Mouse (Mus musculus) kidney, embryonic 14.5 days (tissue): ENCODE measurements around the gene Vmn2r51. TPM values are rescaled to one million over a fixed set of nuclear protein-coding genes. Genes with fewer than 3 reads are reported as not detected.
"Not testable (repeated sequence)": the region's sequence is repeated elsewhere in the genome, so short reads cannot be mapped to it uniquely, and the experiment has no call there.

Experiments used
- ATAC-seq: fragments of 200-750 bp; cut with Nextera tagmentation; 2 replicates; pipeline ENCODE4 v1.8.0; 2017; ENCODE audit warnings: moderate number of reproducible peaks, mild to moderate bottlenecking, moderate TSS enrichment, moderate library complexity; ENCODE audit not compliant: low FRiP score, low TSS enrichment
- H3K27ac ChIP-seq: fragments of 300-500 bp; sonication (generic); 2 replicates; pipeline ENCODE4 v1.5.1; 2014; ENCODE audit warnings: low read depth, mild to moderate bottlenecking, low read length, moderate library complexity, mixed read lengths
- H3K27me3 ChIP-seq: fragments of 300-500 bp; sonication (generic); 2 replicates; pipeline ENCODE4 v1.6.1; 2014; ENCODE audit warnings: mild to moderate bottlenecking, low read length; ENCODE audit not compliant: control insufficient read depth, insufficient read depth
- H3K36me3 ChIP-seq: fragments of 300-500 bp; sonication (generic); 2 replicates; pipeline ENCODE4 v1.6.1; 2014; ENCODE audit warnings: low read length, mixed read lengths; ENCODE audit not compliant: control insufficient read depth, insufficient read depth
- H3K4me1 ChIP-seq: fragments of 300-500 bp; sonication (generic); 2 replicates; pipeline ENCODE4 v1.6.1; 2014; ENCODE audit warnings: low read length, mixed read lengths; ENCODE audit not compliant: control insufficient read depth, insufficient read depth
- H3K4me2 ChIP-seq: fragments of 300-500 bp; sonication (generic); replicated peaks from 2 replicates; pipeline ENCODE4 v1.6.1; 2014; ENCODE audit warnings: low read depth, mild to moderate bottlenecking, low read length
- H3K4me3 ChIP-seq: fragments of 300-500 bp; sonication (generic); 2 replicates; pipeline ENCODE4 v1.5.1; 2014; ENCODE audit warnings: mild to moderate bottlenecking, low read length
- H3K9ac ChIP-seq: fragments of 300-500 bp; sonication (generic); 2 replicates; pipeline ENCODE4 v1.6.1; 2014; ENCODE audit warnings: low read depth, mild to moderate bottlenecking, low read length, moderate library complexity
- H3K9me3 ChIP-seq: fragments of 300-500 bp; sonication (generic); 2 replicates; pipeline ENCODE4 v1.6.1; 2016; ENCODE audit warnings: low read length; ENCODE audit not compliant: control insufficient read depth
- WGBS: fragments of 180-500 bp; shearing (Covaris S2); extraction: QIAGEN DNeasy Blood & Tissue Kit; methylation state at CpG from one replicate; pipeline ENCODE4 v1.1.7; 2014; 5-methylcytosine and 5-hydroxymethylcytosine counted together
- polyA plus RNA-seq: library from polyadenylated mRNA; unstranded; fragments of >200 nt; fragmentation: Nextera tagmentation; extraction: Ambion mirVana; gene quantifications from 2 replicates; pipeline ENCODE4 v1.2.1, GENCODE M21; 2014

Vmn2r51 gene
- polyA plus RNA-seq, result not detected in 2 replicates

GRCm38 (mm10) chr7:10105641-10106040 lies at the start of gene Vmn2r51:
Vmn2r51 (minus strand) TSS chr7:10105741.
- not testable (repeated sequence) for ATAC-seq, H3K27ac ChIP-seq
- 68% methylated on average over 1 of the region's 1 CpGs for WGBS

GRCm38 (mm10) chr7:10053196-10053595 lies 52.3 kb downstream of the Vmn2r51 start, which contains the start of gene Vmn2r50:
Vmn2r50 (minus strand) TSS chr7:10053296.
- not testable (repeated sequence) for H3K27ac ChIP-seq, H3K4me1 ChIP-seq, H3K36me3 ChIP-seq, ATAC-seq, H3K4me3 ChIP-seq, H3K9me3 ChIP-seq, H3K4me2 ChIP-seq, H3K27me3 ChIP-seq, H3K9ac ChIP-seq

More at GRCm38 (mm10) chr7:10105641-10106040, at the start of gene Vmn2r51:
- not testable (repeated sequence) for H3K9me3 ChIP-seq, H3K36me3 ChIP-seq, H3K4me1 ChIP-seq, H3K27me3 ChIP-seq, H3K4me2 ChIP-seq, H3K9ac ChIP-seq, H3K4me3 ChIP-seq

Other genes starting within 250 kb of the Vmn2r51 start
- not detected in 2 replicates for gene Vmn2r48, start 152.2 kb downstream of the Vmn2r51 start, polyA plus RNA-seq
- gene Vmn2r49, start 113.5 kb downstream of the Vmn2r51 start, polyA plus RNA-seq, result not detected in 2 replicates
- gene Vmn2r50, start 52.4 kb downstream of the Vmn2r51 start, polyA plus RNA-seq, result not detected in 2 replicates
- gene Vmn2r52, start 70.8 kb upstream of the Vmn2r51 start, polyA plus RNA-seq, result not detected in 2 replicates
- gene Vmn1r66, start 172.3 kb upstream of the Vmn2r51 start, polyA plus RNA-seq, result not detected in 2 replicates